Mouse (Mus musculus) forebrain, embryonic 11.5 days (tissue): ENCODE measurements around the gene Maml1. TPM values are rescaled to one million over a fixed set of nuclear protein-coding genes. Genes with fewer than 3 reads are reported as not detected.

Experiments used
- ATAC-seq: fragments of 200-750 bp; cut with Nextera tagmentation; replicated peaks from 2 replicates; pipeline ENCODE4 v1.8.0; 2017; ENCODE audit warnings: moderate TSS enrichment; ENCODE audit not compliant: low FRiP score
- DNase-seq: peaks from one replicate; pipeline ENCODE4 v3.0.0-alpha.2; 2017; ENCODE audit warnings: low spot score
- H3K27ac ChIP-seq: fragments of 300-500 bp; sonication (generic); 2 replicates; pipeline ENCODE4 v1.5.1; 2014; ENCODE audit warnings: low read depth, low read length
- H3K27me3 ChIP-seq: fragments of 300-500 bp; sonication (generic); 2 replicates; pipeline ENCODE4 v1.6.1; 2014; ENCODE audit warnings: mild to moderate bottlenecking, low read length, mixed read lengths; ENCODE audit not compliant: control insufficient read depth, insufficient read depth
- H3K36me3 ChIP-seq: fragments of 300-500 bp; sonication (generic); 2 replicates; pipeline ENCODE4 v1.6.1; 2014; ENCODE audit warnings: mild to moderate bottlenecking, low read length, moderate library complexity, mixed read lengths; ENCODE audit not compliant: control insufficient read depth, insufficient read depth
- H3K4me1 ChIP-seq: fragments of 300-500 bp; sonication (generic); replicated peaks from 2 replicates; pipeline ENCODE4 v1.6.1; 2014; ENCODE audit warnings: low read length, mixed read lengths; ENCODE audit not compliant: control insufficient read depth, insufficient read depth
- H3K4me2 ChIP-seq: fragments of 300-500 bp; sonication (generic); 2 replicates; pipeline ENCODE4 v1.6.1; 2014; ENCODE audit warnings: low read depth, mild to moderate bottlenecking, low read length, moderate library complexity, mixed read lengths; ENCODE audit not compliant: severe bottlenecking
- H3K4me3 ChIP-seq: fragments of 300-500 bp; sonication (generic); 2 replicates; pipeline ENCODE4 v1.5.1; 2014; ENCODE audit warnings: low read depth, low read length
- H3K9ac ChIP-seq: fragments of 300-500 bp; sonication (generic); 2 replicates; pipeline ENCODE4 v1.6.1; 2014; ENCODE audit warnings: low read length
- H3K9me3 ChIP-seq: fragments of 300-500 bp; sonication (generic); 2 replicates; pipeline ENCODE4 v1.6.1; 2016; ENCODE audit warnings: low read length, mixed read lengths; ENCODE audit not compliant: control insufficient read depth
- WGBS: fragments of 180-500 bp; shearing (Covaris S2); extraction: QIAGEN DNeasy Blood & Tissue Kit; methylation state at CpG from one replicate; pipeline ENCODE4 v1.1.7; 2014; 5-methylcytosine and 5-hydroxymethylcytosine counted together
- polyA plus RNA-seq: library from polyadenylated mRNA; unstranded; fragments of >200 nt; fragmentation: Nextera tagmentation; extraction: Ambion mirVana; gene quantifications from 2 replicates; pipeline ENCODE4 v1.2.1, GENCODE M21; 2014

Maml1 gene
- polyA plus RNA-seq, 1 experiment from 2014 or later: 10.0 TPM

DNA sequence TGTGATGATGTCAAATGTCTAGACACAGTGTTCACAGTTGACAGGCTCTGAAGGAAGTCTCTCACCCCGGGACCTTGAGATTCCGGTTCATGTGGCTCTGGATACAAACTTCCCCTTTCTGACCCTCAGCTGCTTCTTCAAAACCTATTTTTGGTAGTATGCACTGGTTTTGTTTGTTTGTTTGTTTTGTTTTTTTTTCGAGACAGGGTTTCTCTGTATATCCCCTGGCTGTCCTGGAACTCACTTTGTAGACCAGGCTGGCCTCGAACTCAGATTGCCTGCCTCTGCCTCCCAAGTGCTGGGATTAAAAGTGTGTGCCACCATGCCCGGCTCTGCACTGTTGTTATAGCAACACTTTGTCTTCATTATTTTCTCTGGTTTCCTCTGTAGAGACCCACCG, 48.2 kb downstream of the Maml1 start:
- no peak overlapping the region for H3K9ac ChIP-seq
- H3K27me3 ChIP-seq: 0 out of 2 replicates have a peak, but pooled peaks cover 2% of the 10 kb centered on the region
- H3K36me3 ChIP-seq: no peaks in the 10 kb centered on the region
- no peaks in the 10 kb centered on the region for H3K9me3 ChIP-seq
- no peak overlapping the region for H3K27ac ChIP-seq
- no peaks in the 10 kb centered on the region for H3K4me1 ChIP-seq
- H3K4me3 ChIP-seq: no peak overlapping the region
- no peak for ATAC-seq
- DNase-seq: no peak
- 85% methylated on average over 6 of the region's 6 CpGs for WGBS
- no peak overlapping the region for H3K4me2 ChIP-seq

GRCm38 (mm10) chr11:50240235-50240911, 51.7 kb downstream of the Maml1 start:
- Histone ChIP-seq H3K9me3 (no peaks in the 10 kb centered on the region), H3K4me1 (peaks cover 2% of the 10 kb centered on the region; the same call in 1 of the 2 replicates), H3K9ac (no peak overlapping the region), H3K4me3 (no peak overlapping the region), H3K4me2 (no peak overlapping the region), H3K27ac (no peak overlapping the region), H3K36me3 (no peaks in the 10 kb centered on the region), H3K27me3 (peaks cover 19% of the 10 kb centered on the region)
- DNase-seq (no peak), ATAC-seq (no peak)
- 94% methylated on average over 7 of the region's 7 CpGs for WGBS

DNA sequence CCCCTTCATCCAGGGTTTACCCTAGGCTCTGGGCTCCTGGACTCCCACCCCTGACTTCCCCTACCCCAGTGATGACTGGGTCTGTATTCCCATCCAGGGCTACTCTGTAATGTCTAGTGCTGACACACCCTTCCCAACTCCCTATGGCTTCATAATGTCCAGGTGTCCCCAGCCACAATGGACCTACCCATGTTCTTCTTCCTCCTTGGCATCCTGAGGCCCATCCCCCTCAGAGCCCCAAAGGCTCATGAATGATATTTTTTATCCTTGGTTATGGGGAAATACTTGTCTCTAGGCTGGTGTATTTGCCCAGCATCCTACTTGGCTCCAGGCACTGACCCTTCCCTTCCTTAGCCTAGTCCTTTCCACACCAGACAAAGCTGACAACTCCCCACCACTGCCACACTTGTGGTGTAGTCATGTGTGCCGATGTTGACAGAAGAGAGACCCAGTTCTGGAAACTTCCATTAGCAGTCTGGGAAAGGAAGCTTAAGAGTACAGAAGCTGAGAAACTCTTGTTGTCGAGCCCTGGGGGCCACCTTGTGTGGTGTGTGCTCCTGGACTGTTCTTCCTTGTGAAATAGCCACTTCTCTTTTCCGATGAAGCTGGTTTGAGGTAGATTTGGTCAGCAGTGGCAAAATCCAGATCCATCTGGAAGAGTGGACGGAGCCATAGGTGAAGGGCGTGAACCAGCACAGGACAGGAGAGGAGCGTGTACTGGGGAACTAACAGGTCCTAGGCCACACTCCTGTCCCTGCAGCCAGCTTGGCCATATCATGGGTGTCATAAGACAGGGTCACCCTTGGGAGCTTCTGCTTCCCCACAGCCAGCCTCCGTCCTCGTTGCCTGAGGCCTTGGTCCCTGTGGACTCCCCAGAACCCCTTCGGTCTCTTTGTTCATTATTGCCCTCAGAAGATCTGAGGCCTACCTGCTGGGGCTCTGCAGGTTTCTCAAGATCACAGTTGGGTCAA, 53.0 kb downstream of the Maml1 start:
- Histone ChIP-seq H3K9me3 (no peaks in the 10 kb centered on the region), H3K27ac (no peak overlapping the region), H3K4me3 (no peak overlapping the region), H3K4me2 (no peak overlapping the region), H3K36me3 (peaks cover 2% of the 10 kb centered on the region; the same call in 1 of the 2 replicates), H3K27me3 (peaks cover 19% of the 10 kb centered on the region), H3K4me1 (peaks cover 2% of the 10 kb centered on the region; the same call in 1 of the 2 replicates), H3K9ac (no peak overlapping the region)
- DNase-seq (no peak), ATAC-seq (no peak)
- 90% methylated on average over 9 of the region's 9 CpGs for WGBS

- Histone ChIP-seq H3K27me3 (peaks cover 19% of the 10 kb centered on the region), H3K4me3 (peak within 1 kb of the TSS; percentile 60), H3K9ac (no peak within 1 kb of the TSS), H3K4me1 (peaks cover 2% of the 10 kb centered on the region; the same call in 1 of the 2 replicates), H3K4me2 (peak within 1 kb of the TSS; percentile 96), H3K27ac (no peak within 1 kb of the TSS), H3K9me3 (no peaks in the 10 kb centered on the region), H3K36me3 (peaks cover 2% of the 10 kb centered on the region; the same call in 1 of the 2 replicates)
- 52% methylated on average over 10 of the region's 10 CpGs for WGBS
- no peak for DNase-seq
- ATAC-seq: no peak
These were observed 53.8 kb downstream of the Maml1 start, which contains the start of gene Ltc4s for GRCm38 (mm10) chr11:50238324-50238723. Ltc4s (minus strand) TSS chr11:50238616.

DNA sequence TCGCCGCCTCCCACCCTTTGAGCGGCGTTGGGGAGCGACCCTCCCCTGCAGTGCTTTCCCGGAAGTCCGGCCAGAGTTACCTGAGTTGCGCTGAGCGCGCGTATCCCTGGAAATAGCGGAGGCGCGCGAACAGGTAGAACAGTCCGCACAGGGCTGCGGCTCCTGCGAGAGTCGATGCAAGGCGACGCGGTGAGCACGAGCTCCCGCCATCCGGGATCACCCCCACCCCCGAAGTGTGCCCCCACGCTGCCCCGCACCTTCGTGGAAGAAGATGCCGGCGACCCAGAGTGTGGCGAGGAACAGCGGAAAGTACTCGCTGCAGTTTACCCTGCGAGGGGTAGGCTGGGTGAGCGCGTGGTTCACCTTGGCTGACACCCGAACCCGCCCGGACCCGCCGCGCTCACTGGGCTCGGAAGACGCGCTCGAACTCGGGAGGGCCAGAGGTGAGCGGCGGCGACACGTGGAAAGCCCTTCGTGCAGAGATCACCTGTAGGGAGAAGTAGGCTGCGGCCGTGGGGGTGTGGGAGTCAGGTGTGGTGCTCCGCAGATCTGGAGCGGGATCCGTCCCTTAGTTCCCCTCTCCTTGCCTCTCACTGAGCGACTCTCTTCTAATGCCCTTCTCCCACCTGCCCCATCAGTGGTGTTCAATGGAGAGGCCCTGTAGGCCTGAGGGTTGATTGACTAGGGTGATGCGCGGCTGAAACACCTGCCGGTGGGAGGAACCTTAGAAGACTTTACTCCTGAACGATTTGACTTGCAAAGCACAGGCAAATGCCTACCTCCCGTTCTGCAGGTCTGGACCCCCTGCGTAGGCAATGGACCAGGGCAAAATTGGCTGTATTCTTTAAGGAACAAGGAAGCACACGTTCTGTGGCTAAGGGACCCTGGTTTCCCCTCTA, 54.9 kb downstream of the Maml1 start:
- Histone ChIP-seq H3K36me3 (peaks cover 5% of the 10 kb centered on the region; the same call in 1 of the 2 replicates), H3K4me2 (peak overlapping the region; percentile 96), H3K27me3 (peaks cover 19% of the 10 kb centered on the region), H3K27ac (no peak overlapping the region), H3K4me3 (peak overlapping the region; percentile 60), H3K4me1 (peaks cover 2% of the 10 kb centered on the region; the same call in 1 of the 2 replicates), H3K9ac (peak overlapping the region; percentile 58), H3K9me3 (no peaks in the 10 kb centered on the region)
- DNase-seq: peak; percentile 63
- 2% methylated on average over 65 of the region's 66 CpGs for WGBS
- ATAC-seq: 0 out of 2 replicates have a peak, but pooled peaks have one; percentile 11

- ATAC-seq: peak; percentile 92
These were observed 55.6 kb downstream of the Maml1 start for GRCm38 (mm10) chr11:50236540-50236936.

DNA sequence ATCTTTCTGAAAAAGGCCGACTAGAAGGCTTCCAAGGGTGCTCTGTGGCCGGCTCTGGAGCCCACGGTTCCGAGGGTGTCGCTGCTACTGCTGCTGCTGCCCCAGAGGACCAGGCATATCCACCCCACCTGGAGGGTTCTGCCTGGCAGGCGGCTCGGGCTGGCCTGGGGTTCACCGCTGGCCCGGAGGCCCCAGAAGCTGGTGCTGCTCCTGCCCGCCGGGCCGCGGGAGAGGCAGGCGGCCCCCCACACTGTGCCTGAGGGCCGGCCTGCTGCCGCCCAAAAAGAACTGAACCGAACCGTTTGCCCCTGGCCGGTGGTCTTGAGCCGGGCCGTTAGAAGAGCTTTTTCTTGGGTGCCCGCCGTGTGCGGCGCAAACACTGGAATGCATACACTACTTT, 57.5 kb downstream of the Maml1 start:
- WGBS: 95% methylated on average over 25 of the region's 25 CpGs
- no peak overlapping the region for H3K4me3 ChIP-seq
- DNase-seq (no peak), ATAC-seq (no peak)
- peaks cover 21% of the 10 kb centered on the region for H3K27me3 ChIP-seq
- H3K36me3 ChIP-seq: peaks cover 5% of the 10 kb centered on the region; the same call in 1 of the 2 replicates
- no peaks in the 10 kb centered on the region for H3K9me3 ChIP-seq
- H3K9ac ChIP-seq: no peak overlapping the region
- no peak overlapping the region for H3K27ac ChIP-seq
- no peak overlapping the region for H3K4me2 ChIP-seq
- peaks cover 5% of the 10 kb centered on the region; the same call in 1 of the 2 replicates for H3K4me1 ChIP-seq

More at GRCm38 (mm10) chr11:50236540-50236936, 55.6 kb downstream of the Maml1 start:
- peaks cover 5% of the 10 kb centered on the region; the same call in 1 of the 2 replicates for H3K36me3 ChIP-seq
- H3K27me3 ChIP-seq: peaks cover 19% of the 10 kb centered on the region
- H3K9ac ChIP-seq: peak overlapping the region; percentile 58
- peak overlapping the region; percentile 60 for H3K4me3 ChIP-seq
- peak; percentile 93 for DNase-seq
- peaks cover 2% of the 10 kb centered on the region; the same call in 1 of the 2 replicates for H3K4me1 ChIP-seq
- peak overlapping the region; percentile 96 for H3K4me2 ChIP-seq
- no peak overlapping the region for H3K27ac ChIP-seq
- WGBS: under 1% methylated on average over 24 of the region's 27 CpGs
- no peaks in the 10 kb centered on the region for H3K9me3 ChIP-seq
